Mouse (Mus musculus) MN1 (cell line): Measurements from ENCODE around the gene Ano8.

ENCODE experiments used
- DNase-seq: peaks from one replicate; pipeline ENCODE4 v3.0.0-alpha.2; 2016; ENCODE audit warnings: low spot score

Gene Ano8

DNA sequence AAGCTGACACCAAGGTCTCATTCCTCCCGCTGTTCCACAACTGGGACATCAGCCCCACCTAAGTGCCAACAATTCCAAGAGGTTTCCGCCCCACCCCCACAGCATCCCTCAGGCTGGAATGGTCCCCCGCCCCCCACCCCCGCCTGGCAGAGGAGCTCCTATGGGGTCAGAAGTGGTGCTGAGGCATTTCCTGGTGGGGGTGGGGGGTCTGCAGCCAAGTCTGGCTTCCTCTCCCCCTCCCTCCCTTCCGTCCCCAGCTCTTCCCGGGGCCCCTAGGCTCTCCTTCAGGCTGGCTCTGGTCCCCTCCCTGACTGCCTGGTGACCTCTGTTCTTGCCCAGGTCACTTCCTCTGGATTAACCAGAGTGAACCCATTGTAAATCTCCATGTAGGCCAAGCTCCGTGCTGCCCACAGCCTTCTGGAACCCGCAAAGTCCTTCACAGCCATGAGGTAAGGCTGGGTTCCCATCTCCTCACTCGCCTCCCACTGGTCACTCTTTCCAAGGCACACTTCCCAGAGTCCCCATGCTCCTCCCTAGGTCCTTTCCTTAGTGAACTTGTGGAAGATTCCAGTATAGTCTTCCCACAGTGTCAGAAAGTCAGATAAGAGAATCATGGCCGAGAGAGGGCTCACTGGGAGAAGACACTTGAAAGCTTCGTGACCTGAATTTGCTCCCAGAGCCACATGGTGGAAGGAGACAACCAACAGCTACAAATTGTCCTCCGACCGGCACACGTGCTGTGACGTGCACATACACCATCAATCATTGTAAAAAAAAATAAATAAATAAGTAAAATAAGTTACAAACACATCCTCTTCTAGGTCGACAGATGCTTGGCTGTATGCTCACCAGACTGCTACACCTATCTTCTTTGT, 13.3 kb upstream of the Ano8 start:
- no peak for DNase-seq

DNA sequence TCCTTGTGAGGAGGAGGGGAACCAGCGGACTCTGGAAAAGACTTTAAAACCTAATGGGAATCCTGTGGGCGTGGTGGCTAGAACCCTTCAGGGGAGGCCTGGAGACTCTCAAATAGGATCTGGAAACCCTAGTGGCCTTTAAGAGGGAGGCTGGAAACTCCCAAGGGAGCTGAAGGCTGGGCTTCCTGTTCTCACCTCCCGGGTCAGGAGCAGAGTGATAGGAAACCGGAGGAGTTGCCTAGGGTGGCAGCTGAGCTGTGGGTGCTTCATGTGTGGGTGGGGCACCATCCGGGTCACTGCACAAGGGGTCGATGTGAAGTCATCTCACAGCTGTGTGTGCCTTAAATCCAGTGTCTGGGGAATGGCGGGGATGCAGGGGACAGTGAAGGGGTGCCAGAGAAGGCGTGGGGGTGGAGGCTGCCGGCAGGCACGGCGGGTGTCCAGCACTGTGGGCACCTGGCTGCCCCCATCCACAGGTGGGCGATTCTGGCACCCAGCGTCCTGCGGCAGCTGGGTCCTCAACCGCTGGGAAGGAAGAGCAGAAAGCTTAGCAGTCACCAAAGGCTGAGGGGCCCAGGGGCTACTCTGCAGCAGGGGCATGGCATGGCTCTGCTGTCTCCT, 12.2 kb upstream of the Ano8 start:
- DNase-seq, result peak; percentile 93

GRCm38 (mm10) chr8:71497077-71497645, 11.4 kb upstream of the Ano8 start:
- DNase-seq, result no peak

DNA sequence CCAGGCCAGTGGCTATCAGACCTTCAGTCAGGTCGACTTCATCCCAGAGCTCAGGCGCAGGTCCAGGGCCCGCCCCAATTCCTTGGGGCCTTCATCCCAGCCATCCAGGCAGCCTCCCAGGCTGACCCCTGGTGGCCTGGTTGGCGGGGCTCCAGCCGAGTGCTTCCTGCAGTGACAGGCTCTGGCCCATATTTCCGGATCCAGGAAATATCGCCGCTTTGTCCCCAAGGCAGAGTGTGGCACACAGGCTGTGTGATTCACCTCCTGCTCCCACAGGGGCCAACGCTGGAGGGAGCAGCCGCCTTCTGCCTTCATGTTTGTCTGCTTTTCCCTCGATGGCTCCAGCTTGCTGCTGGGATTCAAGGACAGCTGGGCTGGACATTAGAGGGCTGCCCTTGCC, 10.7 kb upstream of the Ano8 start:
- DNase-seq, result peak; percentile 97

DNA sequence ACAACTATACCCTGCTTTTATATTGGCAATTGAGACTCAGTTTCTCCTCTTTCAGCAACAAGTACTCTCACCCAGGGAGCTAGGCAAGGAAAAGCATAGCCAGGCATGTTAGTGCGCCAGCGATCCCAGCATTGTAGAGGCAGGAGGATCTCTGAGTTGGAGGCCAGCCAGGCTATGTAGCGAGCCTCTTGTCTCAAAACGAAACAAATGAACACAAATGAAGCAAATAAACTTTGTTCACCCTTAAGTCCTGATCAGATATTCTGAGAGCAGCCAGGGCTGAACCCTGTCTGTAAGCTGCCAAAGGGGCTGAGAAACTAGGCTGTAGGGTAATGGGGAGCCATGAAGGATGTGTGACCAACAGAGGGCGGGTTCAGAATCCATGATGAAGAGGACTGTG, 10.0 kb upstream of the Ano8 start:
- peak; percentile 53 for DNase-seq

DNA sequence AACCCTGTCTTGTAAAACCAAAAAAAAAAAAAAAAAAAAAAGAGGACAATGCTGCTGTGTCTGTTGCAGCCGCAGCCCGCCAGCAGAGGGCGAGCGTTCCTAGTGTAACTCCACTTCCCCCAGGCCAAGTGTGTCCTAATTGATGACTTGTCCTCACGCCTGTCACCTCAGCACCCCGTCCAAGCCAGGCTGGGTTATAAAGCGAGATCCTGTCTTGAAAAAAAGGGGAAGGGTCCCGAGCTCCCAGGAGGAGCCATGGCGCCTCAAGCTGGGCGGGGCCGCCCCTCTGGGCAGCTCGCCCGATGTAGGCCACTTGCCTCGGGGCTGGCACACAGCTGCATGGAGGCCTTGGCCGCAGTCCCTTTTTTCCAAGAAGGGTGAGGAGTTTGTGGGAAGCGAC, 9.3 kb upstream of the Ano8 start:
- DNase-seq, result peak; percentile 94

- peak; percentile 98 for DNase-seq
Observed at GRCm38 (mm10) chr8:71488454-71488853, 2.7 kb upstream of the Ano8 start.

DNA sequence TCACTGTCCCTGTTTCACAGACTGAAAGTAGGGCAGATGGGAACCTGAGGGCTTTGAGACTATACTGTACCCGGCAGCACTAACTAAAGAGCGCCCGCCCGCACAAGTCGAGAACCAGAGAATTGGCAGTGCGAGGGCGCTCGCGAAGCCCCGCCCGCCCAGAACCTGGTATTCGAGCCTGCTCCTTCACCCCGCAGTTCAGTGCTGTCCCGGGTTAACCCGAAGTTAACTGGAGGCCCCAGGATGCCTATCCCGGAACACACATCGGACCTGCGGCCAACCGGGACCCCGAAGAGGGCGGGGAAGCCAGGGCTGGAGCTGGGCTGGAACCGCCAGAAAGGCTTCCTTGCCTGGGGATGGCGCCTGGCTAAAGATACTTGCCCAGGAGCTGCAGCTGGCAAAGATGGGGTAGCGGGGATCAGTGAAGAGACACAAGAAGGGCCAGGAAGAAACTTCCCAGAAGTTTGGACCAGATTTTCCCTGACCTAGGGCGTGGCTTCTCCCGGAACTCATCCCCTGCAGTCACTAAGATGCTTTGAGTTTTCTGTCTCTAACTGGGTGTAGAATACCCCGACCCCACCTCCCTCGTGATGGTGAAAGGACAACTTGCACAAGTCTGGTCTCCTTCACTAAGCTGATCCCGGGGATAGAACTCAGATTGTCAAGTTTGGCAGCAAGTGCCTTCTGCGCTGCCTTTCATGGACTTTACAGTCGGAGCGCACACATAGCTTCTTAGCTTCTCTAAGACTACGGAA, 2.1 kb upstream of the Ano8 start, which contains the start of gene Gtpbp3:
Gene Gtpbp3 (plus strand): TSS at position 413 of the 755 bp plus-strand sequence.
- DNase-seq, result peak; percentile 82

- no peak for DNase-seq
Observed at GRCm38 (mm10) chr8:71486136-71486529, 370 bp upstream of the Ano8 start.

GRCm38 (mm10) chr8:71484736-71485135, 1.0 kb downstream of the Ano8 start:
- DNase-seq, result no peak

DNA sequence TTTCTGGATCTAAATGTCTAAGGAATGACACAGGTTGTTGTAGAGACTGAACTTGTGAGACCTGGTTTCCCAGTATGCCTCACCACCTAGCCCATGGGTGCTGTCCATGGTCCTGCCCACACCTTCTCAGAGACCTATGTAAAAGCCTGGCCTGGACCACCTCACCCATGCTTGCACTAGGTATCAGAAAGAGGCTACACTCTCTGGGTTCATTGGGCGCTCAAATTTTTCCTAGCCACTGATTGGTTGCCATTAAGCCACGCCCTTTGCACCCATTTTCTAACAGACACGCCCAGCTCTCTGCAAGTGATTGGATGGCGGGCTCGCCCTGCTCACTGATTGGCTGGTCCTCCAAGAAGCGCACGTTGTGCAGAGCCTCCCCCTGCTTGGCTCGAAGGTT, 1.8 kb downstream of the Ano8 start:
- no peak for DNase-seq

DNA sequence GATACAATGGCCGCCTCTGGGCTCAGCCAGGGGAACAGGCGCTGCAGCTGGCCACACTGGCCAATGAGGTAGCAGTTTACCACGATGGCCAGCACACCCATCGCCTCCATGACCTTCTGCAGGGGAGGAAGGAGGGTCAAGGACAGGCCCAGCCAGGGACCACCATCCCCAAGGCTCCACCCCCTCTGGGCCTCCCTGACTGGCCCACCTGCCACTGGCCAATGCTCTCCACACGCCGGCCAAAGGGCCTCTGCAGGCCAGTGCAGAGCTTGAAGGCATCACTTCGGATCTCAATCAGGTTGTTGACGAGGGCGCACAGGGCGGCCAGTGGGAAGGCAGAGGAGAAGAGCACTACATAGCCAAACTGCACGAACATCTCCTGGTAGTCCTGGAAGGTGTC, 6.8 kb downstream of the Ano8 start:
- DNase-seq, result no peak

- no peak for DNase-seq
Observed at GRCm38 (mm10) chr8:71477196-71477845, 8.4 kb downstream of the Ano8 start.

DNA sequence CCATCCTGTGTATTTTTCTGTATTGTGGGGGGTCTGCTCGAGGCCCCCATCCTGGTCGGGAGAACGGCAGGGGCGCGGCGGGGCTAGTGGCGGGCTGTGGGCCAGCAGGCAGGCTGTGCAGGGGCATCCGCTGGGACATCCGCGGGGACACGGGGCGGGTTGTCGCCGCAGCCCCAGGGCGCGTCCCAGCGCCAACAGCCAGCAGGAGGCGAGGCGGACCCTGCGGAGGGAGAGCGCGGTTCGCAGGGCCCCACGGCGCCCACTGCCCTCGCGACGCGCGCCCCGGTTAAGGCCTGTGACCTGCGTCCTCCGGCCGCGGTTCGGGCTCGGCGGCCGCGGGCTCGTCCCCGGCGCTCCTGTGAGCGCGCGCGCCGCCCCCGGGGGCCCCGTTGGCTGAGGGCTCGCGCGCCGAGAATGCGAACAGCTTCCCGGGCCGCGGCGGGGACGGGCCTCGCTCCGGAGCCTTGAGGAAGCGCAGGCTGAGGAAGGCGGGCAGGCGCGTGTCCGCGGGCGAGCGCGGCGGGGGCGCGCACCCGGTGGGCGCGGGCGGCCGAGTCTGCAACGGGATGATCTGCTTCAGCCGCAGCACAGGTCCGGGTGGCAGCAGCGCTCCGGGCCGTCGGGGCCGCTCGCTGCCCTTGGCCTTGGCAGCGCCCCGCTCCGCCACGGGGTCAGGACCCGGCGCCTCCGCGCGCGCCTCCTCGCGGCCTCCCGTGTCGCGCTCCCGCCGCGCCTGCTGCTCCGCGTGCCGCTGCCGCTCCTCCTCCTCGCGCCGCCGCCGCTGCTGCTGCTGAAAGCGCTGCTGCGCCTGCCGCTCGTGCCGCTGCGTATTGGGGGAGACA, 9.4 kb downstream of the Ano8 start:
- DNase-seq, result peak; percentile 87

- no peak for DNase-seq
Observed at GRCm38 (mm10) chr8:71475702-71476075, 10.1 kb downstream of the Ano8 start.

DNA sequence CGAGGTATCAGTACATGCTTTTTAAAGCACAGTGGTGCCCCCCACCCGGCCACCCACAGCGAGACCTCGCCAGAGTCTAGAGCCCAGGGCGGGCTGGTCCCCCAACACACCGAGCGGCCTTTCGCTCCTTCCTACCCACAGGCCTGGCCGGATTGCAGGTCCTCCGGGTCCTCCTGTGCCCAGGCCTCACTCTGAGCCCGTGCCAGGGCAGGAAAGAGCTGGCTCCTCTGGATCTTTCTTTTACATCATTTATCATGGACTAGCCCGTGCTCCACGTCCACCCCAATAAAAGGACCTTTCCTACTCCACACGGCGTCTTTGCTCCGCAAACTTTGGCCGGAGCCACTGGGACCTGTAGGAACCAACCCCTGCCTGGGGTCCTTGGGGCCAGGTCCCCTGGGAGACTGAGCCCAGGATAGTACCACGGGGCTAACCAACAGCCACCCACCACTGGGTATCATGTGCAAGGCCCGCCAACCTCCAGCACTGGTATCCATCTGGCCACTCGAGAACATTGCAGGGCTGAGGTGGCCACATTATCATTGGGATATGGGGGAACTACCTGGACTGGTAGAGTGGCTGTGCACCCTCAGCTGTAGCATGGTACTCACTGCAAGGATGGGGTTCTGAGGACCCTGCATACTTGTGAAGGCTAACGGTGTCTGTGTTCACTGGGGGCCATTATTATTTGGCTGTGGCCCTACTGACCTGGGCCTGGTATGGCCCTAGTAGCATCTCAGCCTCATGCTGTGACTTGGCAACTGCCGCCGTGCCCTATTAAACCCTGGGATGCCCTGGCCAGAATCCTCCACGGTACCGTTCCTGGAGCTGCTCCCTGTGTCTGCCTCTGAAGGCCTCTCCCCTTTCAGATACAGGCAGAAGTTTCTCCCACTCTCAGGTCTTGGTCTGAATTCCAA, 10.7 kb downstream of the Ano8 start:
- no peak for DNase-seq

GRCm38 (mm10) chr8:71474344-71474743, 11.4 kb downstream of the Ano8 start:
- no peak for DNase-seq

GRCm38 (mm10) chr8:71472601-71473386, 13.0 kb downstream of the Ano8 start:
- no peak for DNase-seq

DNA sequence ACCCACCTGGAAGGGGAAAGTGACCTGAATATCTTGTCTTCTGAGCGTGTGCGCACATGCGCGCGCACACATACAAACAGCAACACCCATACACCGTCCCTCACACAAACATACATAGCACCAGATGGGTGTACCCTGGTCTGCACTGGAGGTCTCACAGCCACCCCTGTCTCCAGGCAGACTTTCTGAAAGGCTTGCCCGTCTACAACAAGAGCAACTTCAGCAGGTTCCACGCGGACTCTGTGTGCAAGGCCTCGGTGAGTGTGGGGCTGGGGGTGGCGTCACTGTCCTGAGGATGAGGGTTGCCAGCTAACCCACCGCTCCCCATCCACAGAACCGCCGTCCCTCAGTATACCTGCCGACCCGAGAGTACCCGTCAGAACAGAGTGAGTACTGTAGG, 13.9 kb downstream of the Ano8 start:
- no peak for DNase-seq
